Mouse (Mus musculus) right cerebral cortex, postnatal 4 days (tissue): ENCODE results near the gene Ddx60.
"Not testable (repeated sequence)": the region's sequence is repeated elsewhere in the genome, so short reads cannot be mapped to it uniquely, and the experiment has no call there.

ENCODE experiments used
- DNase-seq: peaks from one replicate; pipeline ENCODE4 v3.0.0-alpha.2; 2022

Gene Ddx60

GRCm38 (mm10) chr8:61927777-61928494 lies at the start of gene Ddx60:
Ddx60 (plus strand) TSS chr8:61928087.
- peak; percentile 77 for DNase-seq

GRCm38 (mm10) chr8:61894062-61894461 lies 33.8 kb upstream of the Ddx60 start:
- peak; percentile 52 for DNase-seq

- no peak for DNase-seq
Measured at GRCm38 (mm10) chr8:61896742-61897141, 31.1 kb upstream of the Ddx60 start.

GRCm38 (mm10) chr8:61897402-61897801 lies 30.5 kb upstream of the Ddx60 start:
- DNase-seq: no peak

GRCm38 (mm10) chr8:61901028-61901717 lies 26.7 kb upstream of the Ddx60 start:
- DNase-seq: no peak

- DNase-seq: no peak
Measured at GRCm38 (mm10) chr8:61902521-61902920, 25.4 kb upstream of the Ddx60 start, which contains the start of gene Palld. Palld (minus strand) TSS chr8:61902690.

- peak; percentile 11 for DNase-seq
Measured at GRCm38 (mm10) chr8:61908303-61909215, 19.3 kb upstream of the Ddx60 start.

GRCm38 (mm10) chr8:61909313-61909712 lies 18.6 kb upstream of the Ddx60 start:
- no peak for DNase-seq

GRCm38 (mm10) chr8:61912817-61913216 lies 15.1 kb upstream of the Ddx60 start:
- no peak for DNase-seq

GRCm38 (mm10) chr8:61913957-61914356 lies 13.9 kb upstream of the Ddx60 start:
- no peak for DNase-seq

- DNase-seq: no peak
Measured at GRCm38 (mm10) chr8:61917287-61917686, 10.6 kb upstream of the Ddx60 start.

- no peak for DNase-seq
Measured at GRCm38 (mm10) chr8:61919145-61919788, 8.6 kb upstream of the Ddx60 start.

GRCm38 (mm10) chr8:61920389-61920788 lies 7.5 kb upstream of the Ddx60 start:
- no peak for DNase-seq

- DNase-seq: no peak
Measured at GRCm38 (mm10) chr8:61921454-61922054, 6.3 kb upstream of the Ddx60 start.

GRCm38 (mm10) chr8:61924518-61924917 lies 3.4 kb upstream of the Ddx60 start:
- DNase-seq: no peak

- no peak for DNase-seq
Measured at GRCm38 (mm10) chr8:61933243-61933642, 5.4 kb downstream of the Ddx60 start.

- no peak for DNase-seq
Measured at GRCm38 (mm10) chr8:61937576-61937975, 9.7 kb downstream of the Ddx60 start.

- DNase-seq: not testable (repeated sequence)
Measured at GRCm38 (mm10) chr8:61964591-61965375, 36.9 kb downstream of the Ddx60 start.

- no peak for DNase-seq
Measured at GRCm38 (mm10) chr8:61969581-61969980, 41.7 kb downstream of the Ddx60 start.

GRCm38 (mm10) chr8:61984941-61985340 lies 57.1 kb downstream of the Ddx60 start:
- DNase-seq: no peak

GRCm38 (mm10) chr8:61985703-61986475 lies 58.0 kb downstream of the Ddx60 start:
- DNase-seq: no peak
